Mouse (Mus musculus) hindbrain, embryonic 11.5 days (tissue): ENCODE results near the gene Tsc2. TPM values are rescaled to one million over a fixed set of nuclear protein-coding genes. Genes with fewer than 3 reads are reported as not detected.

Experiments
- ATAC-seq: fragments of 200-750 bp; cut with Nextera tagmentation; 2 replicates; pipeline ENCODE4 v1.8.0; 2017; ENCODE audit warnings: mild to moderate bottlenecking, moderate TSS enrichment, moderate library complexity; ENCODE audit not compliant: low FRiP score
- DNase-seq: peaks from one replicate; pipeline ENCODE4 v3.0.0-alpha.2; 2015; ENCODE audit warnings: low spot score
- H3K27ac ChIP-seq: fragments of 300-500 bp; sonication (generic); 2 replicates; pipeline ENCODE4 v1.5.1; 2014; ENCODE audit warnings: mild to moderate bottlenecking, low read depth, low read length
- H3K27me3 ChIP-seq: fragments of 300-500 bp; sonication (generic); 2 replicates; pipeline ENCODE4 v1.6.1; 2014; ENCODE audit warnings: mild to moderate bottlenecking, low read length, moderate library complexity, mixed read lengths; ENCODE audit not compliant: control insufficient read depth, insufficient read depth
- H3K36me3 ChIP-seq: fragments of 300-500 bp; sonication (generic); 2 replicates; pipeline ENCODE4 v1.6.1; 2014; ENCODE audit warnings: mild to moderate bottlenecking, low read length, moderate library complexity, mixed read lengths; ENCODE audit not compliant: control insufficient read depth, insufficient read depth
- H3K4me1 ChIP-seq: fragments of 300-500 bp; sonication (generic); replicated peaks from 2 replicates; pipeline ENCODE4 v1.6.1; 2014; ENCODE audit warnings: low read length, mixed read lengths; ENCODE audit not compliant: control insufficient read depth, insufficient read depth
- H3K4me2 ChIP-seq: fragments of 300-500 bp; sonication (generic); replicated peaks from 2 replicates; pipeline ENCODE4 v1.6.1; 2014; ENCODE audit warnings: mild to moderate bottlenecking, low read depth, low read length
- H3K4me3 ChIP-seq: fragments of 300-500 bp; sonication (generic); 2 replicates; pipeline ENCODE4 v1.5.1; 2014; ENCODE audit warnings: low read depth, low read length
- H3K9ac ChIP-seq: fragments of 300-500 bp; sonication (generic); 2 replicates; pipeline ENCODE4 v1.6.1; 2014; ENCODE audit warnings: low read depth, low read length
- H3K9me3 ChIP-seq: fragments of 300-500 bp; sonication (generic); 2 replicates; pipeline ENCODE4 v1.6.1; 2016; ENCODE audit warnings: low read length; ENCODE audit not compliant: control insufficient read depth
- WGBS: fragments of 180-500 bp; shearing (Covaris S2); extraction: QIAGEN DNeasy Blood & Tissue Kit; methylation state at CpG from one replicate; pipeline ENCODE4 v1.1.7; 2014; 5-methylcytosine and 5-hydroxymethylcytosine counted together
- polyA plus RNA-seq: library from polyadenylated mRNA; unstranded; fragments of >200 nt; fragmentation: Nextera tagmentation; extraction: Ambion mirVana; gene quantifications from 2 replicates; pipeline ENCODE4 v1.2.1, GENCODE M21; 2014

Tsc2 gene
- polyA plus RNA-seq, 1 experiment from 2014 or later: 53.6 TPM

GRCm38 (mm10) chr17:24636781-24637481, 4.5 kb upstream of the Tsc2 start:
- Histone ChIP-seq H3K4me1 (peaks cover 3% of the 10 kb centered on the region), H3K36me3 (no peaks in the 10 kb centered on the region), H3K4me3 (no peak overlapping the region), H3K9ac (no peak overlapping the region), H3K27me3 (no peaks in the 10 kb centered on the region), H3K27ac (no peak overlapping the region), H3K4me2 (no peak overlapping the region), H3K9me3 (no peaks in the 10 kb centered on the region)
- 73% methylated on average over 5 of the region's 5 CpGs for WGBS
- ATAC-seq (no peak), DNase-seq (no peak)

- peaks cover 6% of the 10 kb centered on the region for H3K4me1 ChIP-seq
- H3K36me3 ChIP-seq: no peaks in the 10 kb centered on the region
- WGBS: 94% methylated on average over 5 of the region's 5 CpGs
- ATAC-seq (no peak), DNase-seq (no peak)
- H3K4me3 ChIP-seq: no peak overlapping the region
- no peaks in the 10 kb centered on the region for H3K9me3 ChIP-seq
- no peak overlapping the region for H3K27ac ChIP-seq
- H3K4me2 ChIP-seq: no peak overlapping the region
- H3K27me3 ChIP-seq: no peaks in the 10 kb centered on the region
- no peak overlapping the region for H3K9ac ChIP-seq
Measured at GRCm38 (mm10) chr17:24635694-24636093, 3.3 kb upstream of the Tsc2 start.

- no peak for DNase-seq
- no peak overlapping the region for H3K4me2 ChIP-seq
- no peaks in the 10 kb centered on the region for H3K27me3 ChIP-seq
- H3K9me3 ChIP-seq: no peaks in the 10 kb centered on the region
- no peak overlapping the region for H3K4me3 ChIP-seq
- H3K36me3 ChIP-seq: no peaks in the 10 kb centered on the region
- no peak overlapping the region for H3K9ac ChIP-seq
- WGBS: 96% methylated on average over 4 of the region's 4 CpGs
- H3K27ac ChIP-seq: no peak overlapping the region
- H3K4me1 ChIP-seq: peaks cover 6% of the 10 kb centered on the region
- no peak for ATAC-seq
Measured at GRCm38 (mm10) chr17:24635024-24635423, 2.6 kb upstream of the Tsc2 start.

- DNase-seq (no peak), ATAC-seq (no peak)
- H3K9ac ChIP-seq: no peak overlapping the region
- H3K27ac ChIP-seq: no peak overlapping the region
- no peak overlapping the region for H3K4me3 ChIP-seq
- no peaks in the 10 kb centered on the region for H3K9me3 ChIP-seq
- peaks cover 6% of the 10 kb centered on the region for H3K4me1 ChIP-seq
- no peaks in the 10 kb centered on the region for H3K27me3 ChIP-seq
- H3K36me3 ChIP-seq: no peaks in the 10 kb centered on the region
- WGBS: 92% methylated on average over 11 of the region's 11 CpGs
- no peak overlapping the region for H3K4me2 ChIP-seq
Measured at GRCm38 (mm10) chr17:24633831-24634230, 1.4 kb upstream of the Tsc2 start.

GRCm38 (mm10) chr17:24632813-24633449, 501 bp upstream of the Tsc2 start:
- H3K27ac ChIP-seq: no peak overlapping the region
- peak overlapping the region; percentile 70 for H3K9ac ChIP-seq
- ATAC-seq (peak; percentile 62), DNase-seq (no peak)
- peak overlapping the region; percentile 62 for H3K4me3 ChIP-seq
- peaks cover 6% of the 10 kb centered on the region for H3K4me1 ChIP-seq
- WGBS: 15% methylated on average over 22 of the region's 22 CpGs
- H3K27me3 ChIP-seq: no peaks in the 10 kb centered on the region
- H3K4me2 ChIP-seq: peak overlapping the region; percentile 72
- no peaks in the 10 kb centered on the region for H3K9me3 ChIP-seq
- no peaks in the 10 kb centered on the region for H3K36me3 ChIP-seq

- no peaks in the 10 kb centered on the region for H3K36me3 ChIP-seq
- no peak for DNase-seq
- no peaks in the 10 kb centered on the region for H3K27me3 ChIP-seq
- peaks cover 6% of the 10 kb centered on the region for H3K4me1 ChIP-seq
- H3K27ac ChIP-seq: no peak overlapping the region
- H3K4me2 ChIP-seq: no peak overlapping the region
- no peak for ATAC-seq
- H3K4me3 ChIP-seq: no peak overlapping the region
- no peak overlapping the region for H3K9ac ChIP-seq
- no peaks in the 10 kb centered on the region for H3K9me3 ChIP-seq
- WGBS: 90% methylated on average over 14 of the region's 14 CpGs
Measured at GRCm38 (mm10) chr17:24630072-24630471, 2.4 kb downstream of the Tsc2 start.

- no peak overlapping the region for H3K27ac ChIP-seq
- ATAC-seq: no peak
- H3K9me3 ChIP-seq: no peaks in the 10 kb centered on the region
- H3K9ac ChIP-seq: no peak overlapping the region
- 50% methylated on average over 5 of the region's 5 CpGs for WGBS
- no peaks in the 10 kb centered on the region for H3K27me3 ChIP-seq
- DNase-seq: peak; percentile 87
- 0 out of 2 replicates have a peak, but pooled peaks cover 2% of the 10 kb centered on the region for H3K36me3 ChIP-seq
- H3K4me2 ChIP-seq: no peak overlapping the region
- no peak overlapping the region for H3K4me3 ChIP-seq
- H3K4me1 ChIP-seq: peaks cover 6% of the 10 kb centered on the region
Measured at GRCm38 (mm10) chr17:24628646-24629045, 3.8 kb downstream of the Tsc2 start.

GRCm38 (mm10) chr17:24625472-24625871, 7.0 kb downstream of the Tsc2 start:
- WGBS: 93% methylated on average over 8 of the region's 8 CpGs
- no peak for DNase-seq
- Histone ChIP-seq H3K27ac (no peak overlapping the region), H3K36me3 (peaks cover 16% of the 10 kb centered on the region; the same call in 1 of the 2 replicates), H3K4me3 (no peak overlapping the region), H3K27me3 (no peaks in the 10 kb centered on the region), H3K9ac (no peak overlapping the region), H3K4me2 (no peak overlapping the region), H3K9me3 (no peaks in the 10 kb centered on the region), H3K4me1 (no peaks in the 10 kb centered on the region)
- no peak for ATAC-seq
